Mouse (Mus musculus) liver, adult 2 months (tissue): Measurements from ENCODE around the gene Txn2.

Source experiments
- CTCF ChIP-seq: fragments of 200-500 bp; IDR thresholded peaks from 2 replicates; pipeline ENCODE4 v1.5.1; 2011; ENCODE audit warnings: low read depth, low read length, control low read depth
- POLR2A ChIP-seq: fragments of 200-500 bp; IDR thresholded peaks from 2 replicates; pipeline ENCODE4 v1.6.1; 2011; ENCODE audit warnings: low read length, control low read depth; ENCODE audit not compliant: insufficient read depth; ENCODE audit errors: extremely low read depth

DNA sequence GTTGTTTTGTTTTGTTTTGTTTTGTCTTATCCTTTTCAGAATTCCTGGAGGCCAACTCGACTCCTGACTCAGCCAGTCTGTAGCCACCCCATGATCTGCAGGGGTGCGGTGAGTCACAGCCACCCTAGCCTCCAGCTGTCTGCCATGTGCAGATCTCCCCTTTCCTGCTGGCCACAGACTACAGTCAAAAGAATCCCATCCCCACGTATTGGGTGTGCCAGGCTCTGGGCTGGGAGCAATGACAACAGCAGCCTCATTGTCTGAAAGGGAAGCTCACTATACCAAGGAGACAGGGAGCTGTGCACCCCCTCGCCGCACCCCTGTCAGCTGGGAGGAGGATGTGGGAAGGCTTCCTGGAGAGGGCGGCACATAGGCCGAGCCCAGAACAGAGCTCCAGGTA, 40.5 kb downstream of the Txn2 start:
- TF ChIP-seq POLR2A, result no peak
- no peak for TF ChIP-seq CTCF
